Mouse (Mus musculus) liver (tissue): ENCODE results near the gene Ppan.
A peak's percentile ranks its signal among the peaks of the same experiment; 100 is the strongest.

ENCODE experiments used
- DNase-seq: peaks from one replicate; pipeline ENCODE4 v3.0.0-alpha.2; 2020; ENCODE audit warnings: mixed read lengths

Ppan gene

GRCm38 (mm10) chr9:20879097-20879792 lies 8.7 kb upstream of the Ppan start, which contains the start of gene Angptl6:
Angptl6 (minus strand) TSS chr9:20879727.
- no peak for DNase-seq

DNA sequence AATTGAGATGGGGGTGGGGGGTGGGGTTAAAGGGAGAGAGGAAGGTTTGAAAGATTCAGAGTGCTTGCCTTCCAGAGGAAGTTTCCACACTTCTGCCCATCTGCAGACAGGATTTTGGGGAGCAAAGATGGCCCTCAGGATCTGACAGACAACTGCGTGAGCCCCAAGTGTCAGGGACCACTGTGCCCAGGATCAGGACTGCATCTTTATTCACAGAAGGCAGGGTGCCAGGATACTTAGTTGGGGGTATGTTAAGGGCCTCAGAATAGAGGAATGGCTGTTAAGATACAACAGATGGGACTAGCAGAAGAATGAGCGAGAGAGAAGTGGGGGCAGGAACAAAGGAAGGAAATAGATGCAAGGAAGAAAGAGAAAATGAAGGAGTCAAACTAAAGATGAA lies 1.4 kb upstream of the Ppan start:
- DNase-seq: no peak

GRCm38 (mm10) chr9:20887191-20887590 lies 784 bp upstream of the Ppan start:
- DNase-seq: no peak

DNA sequence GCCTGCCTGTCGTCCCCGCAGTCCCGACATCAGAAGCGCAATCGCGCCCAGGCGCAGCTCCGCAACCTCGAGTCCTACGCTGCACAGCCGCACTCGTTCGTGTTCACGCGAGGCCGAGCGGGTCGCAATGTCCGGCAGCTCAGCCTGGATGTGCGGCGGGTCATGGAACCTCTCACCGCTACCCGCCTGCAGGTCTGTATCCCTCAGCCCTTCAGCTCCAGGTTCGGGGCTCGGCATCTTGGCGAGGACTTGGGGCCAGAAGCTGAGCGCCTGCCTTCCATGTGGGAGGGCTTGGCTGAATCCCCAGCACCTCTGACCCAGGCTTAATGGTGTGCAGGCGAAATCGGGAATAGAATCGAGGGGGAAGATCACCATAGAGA lies 401 bp downstream of the Ppan start:
- no peak for DNase-seq

- DNase-seq: peak; percentile 80
Measured at GRCm38 (mm10) chr9:20889185-20890141, 1.5 kb downstream of the Ppan start.

GRCm38 (mm10) chr9:20890411-20890810 lies 2.4 kb downstream of the Ppan start:
- DNase-seq: no peak

- DNase-seq: no peak
Measured at GRCm38 (mm10) chr9:20891339-20892103, 3.5 kb downstream of the Ppan start.

- DNase-seq: no peak
Measured at GRCm38 (mm10) chr9:20892104-20892653, 4.2 kb downstream of the Ppan start.

DNA sequence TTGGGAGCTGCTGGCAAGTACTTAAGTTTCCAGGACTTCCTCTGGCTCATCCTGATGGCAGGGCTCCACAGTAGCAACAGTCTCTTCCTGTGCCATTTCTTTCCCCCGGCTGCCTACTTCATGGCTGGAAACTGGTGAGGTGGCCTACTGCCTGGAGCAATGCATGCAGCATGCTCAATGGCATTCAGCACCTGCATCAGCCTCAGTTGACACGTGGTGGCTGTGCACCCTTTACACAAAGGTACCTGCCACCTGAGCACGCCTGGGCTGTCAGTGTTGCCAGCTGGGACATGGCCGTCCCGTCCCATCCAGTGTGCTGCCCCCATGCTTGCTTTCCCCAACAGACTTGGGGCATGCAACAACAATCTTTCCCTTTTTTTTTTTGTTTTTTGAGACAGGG lies 5.1 kb downstream of the Ppan start:
- DNase-seq: no peak

- no peak for DNase-seq
Measured at GRCm38 (mm10) chr9:20893590-20894343, 5.8 kb downstream of the Ppan start.

GRCm38 (mm10) chr9:20894629-20895028 lies 6.7 kb downstream of the Ppan start:
- DNase-seq: no peak

DNA sequence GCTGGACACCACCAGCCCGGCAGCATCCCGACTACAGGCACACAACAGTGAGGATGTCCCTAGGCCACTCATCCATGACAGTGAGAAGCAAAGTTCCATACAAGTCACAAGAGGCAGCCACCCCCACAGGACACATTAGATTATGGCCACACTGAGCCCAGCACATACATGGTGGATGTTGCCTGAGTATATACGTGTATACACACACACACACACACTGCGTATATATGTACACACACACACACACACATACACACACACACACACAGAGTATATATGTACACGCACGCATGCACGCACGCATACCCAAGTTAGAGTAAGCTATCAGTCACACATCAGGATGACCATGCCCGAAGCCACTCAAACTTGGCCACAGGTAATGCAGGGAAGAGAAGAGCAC lies 7.4 kb downstream of the Ppan start:
- DNase-seq: no peak

DNA sequence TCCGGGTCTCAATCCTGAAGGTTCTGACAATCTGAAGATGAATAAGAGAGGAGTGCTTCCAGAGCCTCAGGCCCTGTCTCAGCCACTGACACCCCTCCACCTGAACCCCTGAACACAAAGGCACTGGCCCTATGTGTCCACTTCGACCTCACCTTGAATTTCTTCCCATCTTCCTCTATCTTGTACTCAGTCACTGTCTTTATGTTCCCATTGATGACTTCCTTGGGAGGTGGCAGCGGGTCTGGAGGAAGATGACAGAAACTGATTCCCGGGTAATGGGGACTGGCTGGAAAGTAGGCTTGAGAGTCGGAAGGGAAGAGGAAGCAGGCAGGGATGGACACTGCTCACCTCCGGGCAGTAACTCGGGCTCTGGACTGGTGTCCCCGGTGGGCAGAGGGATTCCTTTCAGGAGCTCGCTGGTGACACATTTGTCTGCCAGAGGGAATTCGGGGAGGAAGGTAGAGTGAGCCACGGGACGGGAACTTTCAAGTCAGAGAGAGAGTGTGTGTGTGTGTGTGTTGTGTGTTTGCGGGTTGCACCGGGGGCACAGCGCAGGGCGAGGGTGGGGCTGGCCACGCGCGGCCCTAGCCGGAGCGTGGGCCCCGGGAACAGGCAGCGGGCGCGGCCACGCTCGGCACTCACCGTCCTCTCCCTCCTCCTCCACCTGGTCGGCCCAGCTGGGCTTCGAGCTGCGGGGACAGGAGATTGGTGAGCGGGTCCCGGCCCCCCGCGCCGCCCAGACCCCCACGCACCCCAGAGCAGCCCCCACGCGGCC lies 9.9 kb downstream of the Ppan start:
- DNase-seq: no peak

DNA sequence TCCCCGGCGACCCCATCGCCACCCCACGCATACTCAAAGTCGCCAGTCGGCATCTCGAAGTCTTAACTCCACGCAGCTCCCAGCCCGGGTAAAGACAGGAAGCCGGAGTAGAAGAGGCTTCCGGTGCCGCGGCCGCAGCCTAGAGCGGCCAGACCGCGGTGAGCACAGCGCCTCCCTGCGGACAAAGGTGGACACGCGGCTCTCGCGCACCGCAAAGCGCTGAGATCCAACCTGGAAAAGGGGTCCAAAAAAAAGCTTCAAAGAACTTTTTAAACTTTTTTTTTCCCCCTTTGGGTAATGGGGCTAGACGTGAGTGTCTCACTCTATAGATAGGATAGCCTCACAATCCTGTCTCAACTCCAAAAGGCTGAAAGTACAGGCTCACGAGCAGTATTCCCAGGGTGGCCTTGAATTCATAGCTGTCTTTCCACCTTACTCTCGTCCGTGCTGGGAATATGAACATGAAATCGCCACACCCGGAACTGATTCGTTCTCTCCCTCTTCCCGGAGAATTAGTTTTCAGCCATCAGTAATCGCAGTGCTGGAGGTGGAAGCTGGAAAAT lies 10.6 kb downstream of the Ppan start, which contains the start of gene Eif3g:
TSS of gene Eif3g (minus strand) at position 113 of the 563 bp plus-strand sequence.
- peak; percentile 88 for DNase-seq

DNA sequence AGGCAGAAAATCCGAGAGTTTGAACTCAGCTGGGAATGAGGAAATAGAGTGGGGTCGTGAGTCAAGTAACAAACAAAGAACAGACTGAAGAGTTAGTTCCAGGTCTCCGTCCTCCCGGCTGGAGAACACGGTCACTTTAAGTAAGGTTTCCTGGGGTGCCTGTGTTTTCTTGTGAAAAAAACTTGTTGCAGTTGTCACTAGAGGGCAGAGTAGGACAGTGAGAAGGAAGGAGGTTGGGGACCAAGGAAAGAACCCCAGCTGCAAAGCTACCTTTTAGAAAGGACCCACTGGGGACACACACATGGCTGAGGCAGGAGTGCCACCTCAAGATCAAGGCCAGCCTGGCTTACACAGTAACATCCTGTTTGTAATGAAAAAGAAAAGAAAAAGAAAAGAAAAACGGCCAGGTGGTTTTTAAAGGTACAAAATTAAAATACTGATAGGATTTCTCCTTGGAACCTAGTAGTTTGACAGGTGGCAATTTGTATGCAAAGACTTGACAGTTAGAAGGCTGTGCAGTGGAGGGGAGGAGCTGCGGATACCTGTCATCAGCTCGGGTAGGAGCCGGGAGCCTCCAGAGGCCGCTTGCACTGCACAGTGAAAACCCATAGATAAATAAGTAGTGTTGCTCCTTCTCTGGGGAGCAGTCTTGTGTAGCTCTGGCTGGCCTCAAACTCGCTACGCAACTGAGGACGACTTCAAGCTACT lies 13.6 kb downstream of the Ppan start:
- DNase-seq: peak; percentile 48

GRCm38 (mm10) chr9:20902174-20902491 lies 14.2 kb downstream of the Ppan start:
- DNase-seq: no peak

DNA sequence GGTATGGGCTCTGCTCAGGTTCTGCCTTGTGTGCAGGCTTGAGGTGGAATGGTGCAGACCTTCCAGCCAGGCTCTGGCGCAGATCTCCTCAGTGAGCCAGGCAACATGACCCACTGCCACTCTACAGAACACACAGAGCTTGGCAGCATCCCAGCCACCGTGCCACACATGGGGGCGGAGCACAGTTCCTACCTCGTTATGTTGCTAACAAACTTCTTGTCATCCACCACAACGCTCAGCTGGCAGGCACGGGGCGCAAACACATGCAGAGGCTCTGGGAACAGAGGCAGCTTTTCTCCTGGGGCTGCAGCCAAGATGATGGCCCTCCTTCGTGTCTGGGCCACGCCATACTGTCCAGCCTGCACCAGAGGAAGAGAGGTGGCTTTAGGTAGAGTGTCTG lies 22.0 kb downstream of the Ppan start:
- DNase-seq: no peak

- DNase-seq: peak; percentile 45
Measured at GRCm38 (mm10) chr9:20916160-20916559, 28.2 kb downstream of the Ppan start.

GRCm38 (mm10) chr9:20923258-20923657 lies 35.3 kb downstream of the Ppan start:
- DNase-seq: no peak
